Mouse (Mus musculus): ENCODE measurements around the gene Kif6.

The Kif6 gene

DNA sequence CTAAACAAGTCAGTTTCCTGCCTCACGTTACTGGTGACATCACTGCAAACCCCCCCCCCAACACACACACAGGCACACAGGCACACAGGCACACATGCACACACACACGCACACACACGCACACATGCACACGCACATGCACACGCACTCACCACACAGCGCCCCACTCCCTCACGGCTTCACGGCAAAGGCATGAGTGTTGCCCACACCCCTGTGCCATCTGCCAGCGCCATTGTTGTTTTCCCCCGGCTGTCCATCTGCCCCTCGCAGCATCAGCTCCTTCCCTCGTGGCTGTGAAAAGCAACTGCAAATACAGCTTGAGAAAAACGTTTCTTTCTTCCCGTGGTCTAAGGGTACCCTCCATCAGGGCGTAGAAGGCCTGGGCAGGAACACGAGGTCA lies 275.9 kb downstream of the Kif6 start:
- Histone ChIP-seq H3K36me3 (ENCODE audit: insufficient read depth, low read length) (no peaks in the 10 kb centered on the region), H3K4me1 (replicated peaks; ENCODE audit: low read depth, low read length) (peaks cover 30% of the 10 kb centered on the region), H3K9me3 (ENCODE audit: low read length) (no peaks in the 10 kb centered on the region), H3K4me3 (replicated peaks; ENCODE audit: low read length) (no peak overlapping the region), H3K27me3 (ENCODE audit: insufficient read depth, low read length) (peaks cover 13% of the 10 kb centered on the region; the same call in 1 of the 2 replicates)
- TF ChIP-seq CTCF (conservative IDR thresholded peaks at IDR 0.05; ENCODE audit: low read length) (no peak), POU5F1 (IDR thresholded peaks at IDR 0.05; ENCODE audit: borderline replicate concordance, low read length) (no peak), NANOG (IDR thresholded peaks at IDR 0.05; ENCODE audit: borderline replicate concordance, low read length) (no peak)

DNA sequence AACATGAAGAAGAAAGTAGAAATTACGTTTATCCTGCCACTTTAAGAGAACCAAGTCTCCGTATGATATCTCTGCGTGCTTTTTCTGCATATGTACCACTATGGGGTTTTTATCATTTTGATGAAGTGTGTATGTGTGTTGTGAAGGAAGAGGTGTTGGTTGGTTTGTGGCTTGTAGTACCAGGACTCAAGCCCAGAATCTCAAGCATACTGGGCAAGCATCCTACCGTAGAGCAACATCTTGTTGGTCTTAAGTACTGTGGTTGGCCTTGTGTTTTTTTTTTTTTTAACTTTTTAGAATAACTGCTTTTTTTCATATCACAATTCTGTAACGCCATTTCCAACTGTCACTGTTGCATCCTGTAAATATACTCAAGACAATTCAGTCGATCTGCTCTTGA lies 277.5 kb downstream of the Kif6 start:
- peaks cover 13% of the 10 kb centered on the region; the same call in 1 of the 2 replicates for H3K27me3 ChIP-seq (ENCODE audit: insufficient read depth, low read length)
- no peaks in the 10 kb centered on the region for H3K36me3 ChIP-seq (ENCODE audit: insufficient read depth, low read length)
- no peak for TF ChIP-seq POU5F1 (IDR thresholded peaks at IDR 0.05; ENCODE audit: borderline replicate concordance, low read length)
- TF ChIP-seq CTCF (conservative IDR thresholded peaks at IDR 0.05; ENCODE audit: low read length) = no peak
- TF ChIP-seq NANOG (IDR thresholded peaks at IDR 0.05; ENCODE audit: borderline replicate concordance, low read length) = no peak
- H3K4me1 ChIP-seq (replicated peaks; ENCODE audit: low read depth, low read length) = peaks cover 26% of the 10 kb centered on the region
- no peaks in the 10 kb centered on the region for H3K9me3 ChIP-seq (ENCODE audit: low read length)
- no peak overlapping the region for H3K4me3 ChIP-seq (replicated peaks; ENCODE audit: low read length)

DNA sequence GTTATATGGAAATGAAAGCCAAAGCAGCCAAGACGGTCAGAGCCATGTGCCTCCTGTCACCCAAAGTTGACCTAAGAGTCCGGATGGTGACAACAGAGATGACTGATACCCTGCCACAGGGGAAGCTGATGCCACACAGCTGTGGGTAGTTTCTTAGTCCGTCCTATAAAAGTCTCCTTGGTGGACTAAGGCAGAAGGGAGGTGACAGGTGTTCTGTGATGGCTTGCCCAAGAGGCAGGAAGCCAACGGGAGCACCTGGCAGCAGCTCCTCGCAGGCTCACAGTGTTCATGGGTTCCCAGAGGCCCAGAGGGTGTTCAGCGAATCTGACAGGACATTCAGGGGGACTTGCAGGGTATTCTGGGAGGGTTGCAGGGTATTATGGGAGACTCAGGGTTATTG lies 279.5 kb downstream of the Kif6 start:
- no peaks in the 10 kb centered on the region for H3K9me3 ChIP-seq (ENCODE audit: low read length)
- TF ChIP-seq NANOG (IDR thresholded peaks at IDR 0.05; ENCODE audit: borderline replicate concordance, low read length) (no peak), CTCF (conservative IDR thresholded peaks at IDR 0.05; ENCODE audit: low read length) (no peak), POU5F1 (IDR thresholded peaks at IDR 0.05; ENCODE audit: borderline replicate concordance, low read length) (no peak)
- H3K4me3 ChIP-seq (replicated peaks; ENCODE audit: low read length) = no peak overlapping the region
- H3K4me1 ChIP-seq (replicated peaks; ENCODE audit: low read depth, low read length) = peaks cover 20% of the 10 kb centered on the region
- H3K36me3 ChIP-seq (ENCODE audit: insufficient read depth, low read length) = no peaks in the 10 kb centered on the region
- peaks cover 14% of the 10 kb centered on the region for H3K27me3 ChIP-seq (ENCODE audit: insufficient read depth, low read length)

DNA sequence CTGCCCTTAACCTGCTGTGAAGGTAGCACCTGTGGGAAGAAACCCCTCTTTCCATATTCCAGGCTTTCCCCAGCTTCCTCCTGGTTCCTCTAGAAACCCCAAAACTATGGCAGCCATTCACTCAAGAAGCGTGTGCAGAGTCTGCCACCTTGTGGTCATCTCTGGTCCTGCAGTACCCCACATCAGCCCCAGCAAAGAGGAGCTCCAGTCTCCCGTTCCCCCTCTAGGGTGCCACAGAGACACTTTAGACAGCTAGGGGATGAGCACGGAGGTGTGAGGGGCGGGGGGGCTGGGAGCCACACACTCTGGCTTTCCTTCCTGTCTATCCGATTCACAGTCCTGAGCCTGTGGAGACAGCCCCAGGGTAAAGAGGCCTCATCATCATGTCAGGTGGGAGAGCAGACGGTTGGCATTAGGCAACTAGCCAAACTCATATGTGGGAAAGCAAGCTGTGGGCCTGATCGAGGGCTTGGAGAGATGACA lies 284.0 kb downstream of the Kif6 start:
- Histone ChIP-seq H3K36me3 (ENCODE audit: insufficient read depth, low read length) (no peaks in the 10 kb centered on the region), H3K4me3 (replicated peaks; ENCODE audit: low read length) (no peak overlapping the region), H3K27me3 (ENCODE audit: insufficient read depth, low read length) (peaks cover 18% of the 10 kb centered on the region), H3K9me3 (ENCODE audit: low read length) (no peaks in the 10 kb centered on the region), H3K4me1 (replicated peaks; ENCODE audit: low read depth, low read length) (peaks cover 5% of the 10 kb centered on the region; the same call in 1 of the 2 replicates)
- TF ChIP-seq NANOG (IDR thresholded peaks at IDR 0.05; ENCODE audit: borderline replicate concordance, low read length) (no peak), CTCF (conservative IDR thresholded peaks at IDR 0.05; ENCODE audit: low read length) (peak; percentile 73)

DNA sequence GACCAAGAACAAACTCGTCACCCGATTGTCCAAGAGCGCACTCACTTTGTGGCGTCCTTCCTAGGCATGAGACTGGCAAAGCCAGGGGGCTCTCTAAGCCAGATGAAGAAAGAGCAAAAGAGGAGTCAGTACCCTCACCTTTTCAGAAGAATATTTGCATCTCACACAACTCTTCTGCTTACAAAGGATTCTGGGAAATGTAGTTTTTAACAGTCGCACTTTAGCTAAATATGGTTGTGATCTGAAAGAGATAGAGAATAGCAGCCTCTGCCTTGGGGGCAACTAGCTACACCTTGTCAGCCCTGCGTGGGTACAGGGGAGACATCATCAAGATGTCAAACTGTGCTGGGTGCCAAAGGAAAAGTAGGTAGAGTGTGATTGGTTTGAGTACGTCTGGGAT lies 287.7 kb downstream of the Kif6 start:
- H3K4me3 ChIP-seq (replicated peaks; ENCODE audit: low read length) = no peak overlapping the region
- no peaks in the 10 kb centered on the region for H3K36me3 ChIP-seq (ENCODE audit: insufficient read depth, low read length)
- no peaks in the 10 kb centered on the region for H3K9me3 ChIP-seq (ENCODE audit: low read length)
- no peak for TF ChIP-seq CTCF (conservative IDR thresholded peaks at IDR 0.05; ENCODE audit: low read length)
- H3K27me3 ChIP-seq (ENCODE audit: insufficient read depth, low read length) = peaks cover 18% of the 10 kb centered on the region
- peaks cover 5% of the 10 kb centered on the region; the same call in 1 of the 2 replicates for H3K4me1 ChIP-seq (replicated peaks; ENCODE audit: low read depth, low read length)

DNA sequence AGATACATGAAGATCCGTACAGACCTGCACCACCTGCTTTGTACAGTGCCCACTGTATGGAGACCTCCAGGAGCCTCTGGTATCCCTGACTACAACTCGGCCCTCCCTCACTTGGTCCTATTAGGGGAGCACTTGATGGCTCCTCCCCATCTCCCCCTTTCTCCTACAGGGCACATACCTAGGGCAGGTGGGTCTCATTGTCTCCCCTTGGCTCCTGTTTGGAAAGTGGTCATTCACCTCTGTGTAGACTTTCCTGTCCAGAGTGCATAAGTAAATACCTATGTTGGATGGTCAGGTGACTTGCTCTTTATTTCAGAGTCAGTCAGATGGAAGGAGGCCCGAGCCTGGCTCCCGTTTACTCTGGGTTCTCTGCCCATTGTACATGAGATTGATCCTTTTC lies 308.5 kb downstream of the Kif6 start:
- TF ChIP-seq POU5F1 (IDR thresholded peaks at IDR 0.05; ENCODE audit: borderline replicate concordance, low read length) = no peak
- TF ChIP-seq NANOG (IDR thresholded peaks at IDR 0.05; ENCODE audit: borderline replicate concordance, low read length) = no peak
- no peak for TF ChIP-seq CTCF (conservative IDR thresholded peaks at IDR 0.05; ENCODE audit: low read length)
- H3K4me1 ChIP-seq (replicated peaks; ENCODE audit: low read depth, low read length) = no peaks in the 10 kb centered on the region
- no peaks in the 10 kb centered on the region for H3K36me3 ChIP-seq (ENCODE audit: insufficient read depth, low read length)
- no peaks in the 10 kb centered on the region for H3K27me3 ChIP-seq (ENCODE audit: insufficient read depth, low read length)
- H3K4me3 ChIP-seq (replicated peaks; ENCODE audit: low read length) = no peak overlapping the region
- H3K9me3 ChIP-seq (ENCODE audit: low read length) = peaks cover 82% of the 10 kb centered on the region

DNA sequence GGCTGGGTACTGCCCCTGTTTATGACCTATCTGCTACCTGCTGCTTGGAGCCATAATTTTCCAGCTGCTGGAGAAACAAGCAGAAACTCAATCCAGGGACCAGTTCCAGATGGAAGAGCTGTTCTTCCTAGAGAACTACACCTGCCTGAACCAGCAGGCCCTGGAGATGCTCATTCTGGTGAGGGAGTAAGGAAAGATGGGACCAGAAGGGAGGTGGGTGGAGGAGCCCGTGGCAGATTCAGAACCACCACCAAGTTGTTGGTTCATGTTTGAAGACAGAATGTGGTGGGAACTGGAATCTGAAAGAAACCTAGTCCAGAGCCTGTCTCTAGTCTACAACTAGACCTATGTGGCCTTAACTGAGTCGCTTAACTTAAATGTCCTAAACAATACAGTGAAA lies 312.7 kb downstream of the Kif6 start:
- Histone ChIP-seq H3K4me1 (replicated peaks; ENCODE audit: low read depth, low read length) (no peaks in the 10 kb centered on the region), H3K36me3 (ENCODE audit: insufficient read depth, low read length) (no peaks in the 10 kb centered on the region), H3K27me3 (ENCODE audit: insufficient read depth, low read length) (peaks cover 11% of the 10 kb centered on the region), H3K9me3 (ENCODE audit: low read length) (peaks cover 62% of the 10 kb centered on the region), H3K4me3 (replicated peaks; ENCODE audit: low read length) (no peak overlapping the region)
- TF ChIP-seq CTCF (conservative IDR thresholded peaks at IDR 0.05; ENCODE audit: low read length) (no peak), NANOG (IDR thresholded peaks at IDR 0.05; ENCODE audit: borderline replicate concordance, low read length) (no peak)

DNA sequence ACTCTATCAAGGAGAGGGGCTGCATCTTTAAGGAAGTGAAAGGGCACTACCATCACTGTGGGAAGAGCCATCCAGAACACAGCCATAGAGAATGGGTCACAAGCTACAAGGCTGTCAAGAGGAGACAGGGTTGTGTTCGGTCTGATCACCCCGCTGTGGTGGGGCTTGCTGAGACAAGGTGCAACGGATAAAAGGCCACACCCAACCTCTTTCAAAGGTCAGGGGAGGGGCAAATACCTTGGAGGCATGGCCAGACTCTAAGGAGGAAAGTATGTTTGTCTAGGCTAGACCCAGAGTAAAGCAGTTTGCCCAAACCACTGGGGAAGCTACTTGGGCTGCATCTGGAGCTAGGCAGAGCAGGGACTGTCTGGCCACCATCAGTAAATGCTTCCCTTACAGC lies 318.9 kb downstream of the Kif6 start:
- peaks cover under 1% of the 10 kb centered on the region; the same call in 1 of the 2 replicates for H3K9me3 ChIP-seq (ENCODE audit: low read length)
- TF ChIP-seq POU5F1 (IDR thresholded peaks at IDR 0.05; ENCODE audit: borderline replicate concordance, low read length) = no peak
- no peak for TF ChIP-seq NANOG (IDR thresholded peaks at IDR 0.05; ENCODE audit: borderline replicate concordance, low read length)
- no peak for TF ChIP-seq CTCF (conservative IDR thresholded peaks at IDR 0.05; ENCODE audit: low read length)

DNA sequence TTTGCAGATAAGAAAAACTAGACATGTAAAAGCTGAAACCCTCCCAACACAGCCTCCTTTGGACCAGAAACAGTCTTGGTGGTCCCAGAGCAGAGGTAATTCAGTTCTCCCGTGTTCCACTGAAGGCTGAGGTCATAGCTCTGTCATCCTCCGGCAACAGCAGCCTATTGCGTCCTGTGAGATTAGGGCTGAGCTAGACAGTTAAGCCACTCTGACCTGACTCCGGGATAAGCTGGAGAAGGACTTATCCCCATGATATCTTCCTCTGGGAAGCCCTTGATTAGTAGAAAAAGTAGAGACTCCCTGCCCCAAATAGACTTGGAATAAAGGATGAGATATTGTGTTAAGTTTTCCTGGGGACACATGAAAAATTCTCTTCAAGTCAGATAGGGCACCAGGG lies 319.6 kb downstream of the Kif6 start:
- Histone ChIP-seq H3K9me3 (ENCODE audit: low read length) (no peaks in the 10 kb centered on the region), H3K4me1 (replicated peaks; ENCODE audit: low read depth, low read length) (peaks cover 10% of the 10 kb centered on the region), H3K4me3 (replicated peaks; ENCODE audit: low read length) (no peak overlapping the region), H3K36me3 (ENCODE audit: insufficient read depth, low read length) (no peaks in the 10 kb centered on the region), H3K27me3 (ENCODE audit: insufficient read depth, low read length) (peaks cover 31% of the 10 kb centered on the region)
- TF ChIP-seq CTCF (conservative IDR thresholded peaks at IDR 0.05; ENCODE audit: low read length) (no peak), POU5F1 (IDR thresholded peaks at IDR 0.05; ENCODE audit: borderline replicate concordance, low read length) (no peak), NANOG (IDR thresholded peaks at IDR 0.05; ENCODE audit: borderline replicate concordance, low read length) (no peak)

More for the DNA sequence above, 318.9 kb downstream of the Kif6 start:
- Histone ChIP-seq H3K4me1 (replicated peaks; ENCODE audit: low read depth, low read length) (peaks cover 10% of the 10 kb centered on the region), H3K27me3 (ENCODE audit: insufficient read depth, low read length) (peaks cover 31% of the 10 kb centered on the region), H3K4me3 (replicated peaks; ENCODE audit: low read length) (no peak overlapping the region), H3K36me3 (ENCODE audit: insufficient read depth, low read length) (no peaks in the 10 kb centered on the region)

Data from E14TG2a.4 (cell line).